Mouse (Mus musculus) liver, postnatal 0 days (tissue): ENCODE data around the gene Anp32e.

Experiments used
- CTCF ChIP-seq: sonication (generic); IDR thresholded peaks from 2 replicates; pipeline ENCODE4 v1.5.1; 2016; ENCODE audit warnings: antibody characterized with exemption, low read depth
- EP300 ChIP-seq: IDR thresholded peaks from 2 replicates; pipeline ENCODE4 v1.6.1; 2016; ENCODE audit warnings: antibody characterized with exemption, low read depth, mild to moderate bottlenecking

GRCm38 (mm10) chr3:95891211-95892065, 37.6 kb upstream of the Anp32e start, which contains the start of gene BC028528:
- TF ChIP-seq CTCF (no peak), EP300 (no peak)
